Mouse (Mus musculus) lung, postnatal 25 days (tissue): ENCODE measurements around the gene Ldlrad3.

ENCODE experiments used
- DNase-seq: peaks from one replicate; pipeline ENCODE4 v3.0.0; 2022; ENCODE audit warnings: low spot score

The Ldlrad3 gene

DNA sequence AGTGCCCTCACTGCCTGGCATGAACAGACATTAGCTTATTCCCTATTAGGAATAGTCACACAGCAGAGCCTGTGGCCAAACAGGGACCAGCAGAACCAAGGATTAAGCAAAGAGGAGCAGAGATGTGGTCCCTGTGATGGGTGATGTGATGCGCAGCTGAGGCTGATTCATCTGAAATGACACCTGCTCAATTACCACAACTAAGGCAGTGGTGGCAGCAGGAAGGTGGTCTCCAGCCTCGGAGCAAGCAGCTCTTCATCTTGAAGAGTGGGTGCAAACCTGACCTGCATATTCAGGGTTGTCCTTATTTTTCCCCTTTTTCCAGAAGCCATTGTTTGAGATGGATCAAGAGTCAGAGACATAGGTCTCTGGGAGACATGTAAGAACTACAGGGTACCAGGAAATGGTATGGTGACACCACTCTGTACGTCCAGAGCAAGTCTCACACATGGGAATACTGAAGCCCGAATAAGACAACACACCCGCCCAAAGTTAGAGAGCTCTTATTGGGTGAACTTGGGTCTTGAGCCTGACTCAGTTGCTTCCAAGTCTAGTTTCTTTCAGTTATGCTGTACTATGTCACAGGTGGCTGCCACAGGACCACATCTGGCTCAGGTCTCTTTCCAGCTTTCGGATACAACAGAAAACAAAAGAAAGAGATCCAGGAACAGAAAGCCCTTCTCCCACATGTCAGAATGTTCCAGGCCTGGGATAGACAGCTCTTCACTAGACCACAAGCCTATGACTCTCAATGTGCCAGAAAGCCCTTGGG is 112.7 kb downstream of the Ldlrad3 start:
- no peak for DNase-seq

DNA sequence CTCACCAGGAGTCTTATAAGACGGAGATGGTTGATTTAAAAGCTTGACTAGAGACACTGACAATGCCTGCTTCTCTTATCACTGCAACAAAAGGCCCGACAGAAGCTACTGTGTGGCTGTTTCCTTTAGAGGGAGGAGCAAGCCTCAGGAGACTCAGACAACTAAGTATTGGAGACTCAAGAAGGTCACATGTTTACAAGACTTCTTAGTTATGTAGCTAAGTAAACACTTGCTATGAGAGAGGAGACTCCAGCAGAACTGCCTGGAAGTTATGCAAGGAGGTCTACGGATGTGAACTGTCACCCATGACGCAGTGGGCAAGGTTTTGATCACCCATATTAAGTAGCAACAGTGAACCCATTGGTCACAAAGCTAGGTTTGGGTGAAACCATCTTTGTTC is 113.3 kb downstream of the Ldlrad3 start:
- peak; percentile 66 for DNase-seq

DNA sequence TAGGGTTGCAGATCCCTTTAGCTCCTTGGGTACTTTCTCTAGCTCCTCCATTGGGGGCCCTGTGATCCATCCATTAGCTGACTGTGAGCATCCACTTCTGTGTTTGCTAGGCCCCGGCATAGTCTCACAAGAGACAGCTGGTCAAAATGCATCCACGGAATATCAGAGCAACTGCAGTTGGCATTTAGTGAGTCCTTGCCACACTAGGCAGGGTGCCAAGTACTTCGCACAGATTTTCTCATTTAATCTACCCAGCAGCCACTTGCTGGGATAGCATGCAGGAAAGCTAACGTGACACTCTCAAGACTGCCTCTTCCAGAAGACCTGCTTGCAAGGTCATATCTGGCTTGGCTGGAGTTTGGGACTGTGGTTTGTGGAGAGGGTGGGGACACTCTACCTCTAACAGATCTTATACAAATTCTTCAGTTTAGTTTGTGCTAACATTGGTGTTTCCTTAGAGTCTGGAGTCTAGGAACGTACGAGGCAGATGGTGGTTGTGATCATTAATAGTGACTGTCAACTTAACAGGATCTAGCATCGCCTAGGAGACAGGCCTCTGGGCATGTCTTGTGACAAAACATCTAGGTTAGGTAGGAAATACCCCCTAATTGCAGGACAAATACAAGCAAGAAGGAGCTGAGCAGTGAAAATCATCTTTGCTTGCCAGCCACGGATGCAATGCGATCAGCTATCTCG is 115.0 kb downstream of the Ldlrad3 start:
- DNase-seq: no peak

DNA sequence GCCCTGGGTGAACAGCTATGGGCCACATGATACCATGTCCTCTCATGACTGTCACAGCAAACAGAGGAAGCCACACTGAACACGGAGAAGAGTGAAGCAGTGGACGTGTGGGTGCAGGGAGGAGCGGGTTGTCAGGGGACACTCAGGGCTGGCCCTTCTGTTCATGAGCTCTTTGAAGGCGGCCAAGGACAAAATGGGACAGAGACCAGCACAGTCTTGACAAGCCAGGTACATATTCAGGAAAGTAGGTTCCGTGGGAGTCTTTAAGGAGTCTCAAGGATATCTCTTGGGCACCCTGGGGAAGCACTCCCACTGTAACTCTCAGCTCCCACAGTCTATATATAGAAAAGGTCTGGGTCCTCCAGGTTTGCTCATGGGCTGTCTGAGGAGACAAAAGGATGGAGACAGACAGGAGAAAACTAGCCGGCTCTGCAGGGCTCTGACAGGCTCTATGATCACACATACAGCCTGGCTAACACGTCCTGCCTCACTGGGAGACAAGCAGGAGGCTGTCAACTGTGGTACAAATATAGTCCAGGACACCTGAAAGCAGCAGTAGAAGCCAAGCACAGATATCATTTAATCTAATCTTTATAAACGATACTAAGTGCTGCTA is 121.3 kb downstream of the Ldlrad3 start:
- no peak for DNase-seq

DNA sequence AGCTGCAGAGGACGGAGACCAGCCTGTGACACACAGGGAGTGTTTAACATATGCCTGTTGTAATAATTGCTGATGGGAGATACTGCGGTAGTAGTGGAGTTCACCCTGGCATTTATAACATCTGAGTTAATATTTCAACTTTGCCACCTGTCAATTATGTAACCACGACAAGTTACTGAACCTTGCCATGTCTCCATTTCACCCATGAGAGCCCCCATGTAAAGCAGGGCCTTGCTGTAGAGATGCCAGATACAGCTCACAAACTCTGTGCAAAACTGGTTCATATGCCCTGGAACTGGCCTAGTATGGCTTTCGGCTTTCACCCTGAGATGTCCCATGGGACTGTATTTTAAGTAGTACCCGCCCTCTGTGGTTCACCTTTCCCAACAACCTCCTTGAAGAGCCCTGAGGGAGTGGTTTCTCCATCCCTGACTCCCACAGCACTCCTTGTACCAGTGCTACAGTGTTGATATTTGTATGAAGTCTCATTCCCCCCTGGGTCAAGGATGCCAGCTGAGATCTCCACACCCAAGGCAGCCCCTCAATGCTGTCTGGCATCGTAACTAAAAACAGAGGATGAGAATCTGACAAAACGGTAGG is 122.2 kb downstream of the Ldlrad3 start:
- DNase-seq: no peak

DNA sequence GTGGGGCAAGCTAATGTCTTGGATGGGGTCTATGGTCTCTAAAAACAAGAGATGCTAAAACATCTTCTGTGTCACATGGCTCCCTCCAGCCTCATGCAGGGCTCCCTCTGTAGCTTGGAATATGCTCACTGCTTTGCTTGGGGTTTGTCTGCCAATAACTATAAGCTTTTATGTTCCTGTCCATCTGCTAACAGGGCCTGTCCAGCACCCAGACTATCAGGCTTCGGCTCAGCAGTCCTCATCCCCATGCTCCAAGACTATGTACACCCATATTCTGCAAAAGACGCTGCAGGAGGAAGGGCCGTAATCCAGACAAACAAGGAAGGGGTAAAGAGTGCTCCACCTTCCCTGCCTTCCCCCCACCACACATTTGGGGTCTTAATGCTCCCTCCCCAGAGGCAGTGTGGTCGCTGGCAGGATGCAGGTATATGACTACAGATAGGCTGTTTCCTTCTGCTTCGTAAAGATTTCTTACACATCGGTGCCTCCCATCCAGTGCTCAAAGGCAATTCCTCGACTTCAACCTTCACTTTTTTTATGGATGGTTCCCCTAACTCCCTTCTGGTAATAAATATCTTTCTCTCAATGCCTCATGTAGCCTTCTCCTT is 123.2 kb downstream of the Ldlrad3 start:
- no peak for DNase-seq

DNA sequence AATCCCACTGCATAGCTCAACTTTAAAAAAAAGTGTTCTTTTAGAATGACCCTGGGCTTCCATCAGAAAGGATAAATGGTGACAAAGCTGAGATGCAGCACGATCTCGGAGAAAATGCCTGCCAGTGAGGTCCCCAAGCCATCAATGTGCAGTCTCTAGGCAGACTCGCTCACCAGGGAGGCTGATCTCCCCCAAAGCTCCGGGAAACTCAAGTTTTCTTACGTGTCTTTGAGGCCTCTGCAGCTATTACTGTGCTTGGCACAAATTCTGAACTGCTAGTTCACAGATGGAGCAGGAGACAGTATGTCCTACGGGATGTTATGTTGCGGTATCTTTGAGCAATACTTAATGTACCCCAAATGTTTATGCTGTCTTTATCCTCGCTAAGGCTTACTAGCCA is 124.3 kb downstream of the Ldlrad3 start:
- DNase-seq: no peak

DNA sequence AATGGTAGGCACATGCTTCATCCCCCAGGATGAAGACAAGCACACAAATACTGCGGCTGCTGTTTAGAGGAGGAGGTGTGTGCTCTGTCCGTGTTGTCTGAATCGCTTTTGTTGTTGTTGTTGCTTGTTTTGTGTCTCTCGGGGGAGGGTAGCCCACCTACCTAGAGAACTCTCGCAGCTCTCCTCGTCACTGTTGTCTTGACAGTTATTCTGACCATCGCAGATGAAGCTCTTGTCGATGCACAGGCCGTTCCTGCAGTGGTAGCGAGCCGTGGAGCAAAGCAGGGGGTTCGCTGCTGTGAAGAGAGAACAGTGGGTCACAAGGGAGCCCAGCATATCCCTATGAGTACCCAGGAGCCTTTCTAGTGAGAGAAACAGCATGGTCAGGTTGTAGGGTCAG is 128.4 kb downstream of the Ldlrad3 start:
- no peak for DNase-seq

DNA sequence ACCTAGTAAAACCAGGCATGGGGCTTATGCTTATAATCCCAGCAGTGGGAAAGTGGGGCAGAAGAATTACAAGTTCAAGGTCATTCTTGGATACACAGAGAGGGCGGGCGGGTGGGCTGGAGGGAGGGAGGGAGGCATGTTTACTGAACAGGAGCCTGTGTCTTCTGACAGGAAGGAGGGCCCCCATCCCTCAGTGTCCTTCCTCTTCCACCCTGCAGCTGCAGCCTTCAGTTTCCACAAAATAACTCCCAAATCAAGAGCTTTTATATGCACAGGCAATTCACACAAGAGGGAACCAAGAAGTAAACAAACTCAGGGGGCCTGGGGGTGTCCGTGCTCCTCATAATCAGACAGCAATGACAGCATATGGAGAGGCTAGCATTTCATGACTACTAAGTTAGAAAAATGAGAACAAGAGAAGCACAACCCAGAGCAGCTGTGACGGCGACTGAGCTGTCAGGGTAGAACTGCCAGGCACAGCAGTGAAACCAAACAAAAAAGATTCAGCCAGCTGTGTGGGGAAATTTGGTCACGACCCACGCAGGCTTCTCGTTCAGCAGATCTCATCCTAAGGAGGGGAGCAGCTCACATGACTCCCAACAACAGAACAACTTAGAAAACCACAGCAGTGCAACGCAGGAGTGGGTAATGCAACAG is 129.0 kb downstream of the Ldlrad3 start:
- no peak for DNase-seq

DNA sequence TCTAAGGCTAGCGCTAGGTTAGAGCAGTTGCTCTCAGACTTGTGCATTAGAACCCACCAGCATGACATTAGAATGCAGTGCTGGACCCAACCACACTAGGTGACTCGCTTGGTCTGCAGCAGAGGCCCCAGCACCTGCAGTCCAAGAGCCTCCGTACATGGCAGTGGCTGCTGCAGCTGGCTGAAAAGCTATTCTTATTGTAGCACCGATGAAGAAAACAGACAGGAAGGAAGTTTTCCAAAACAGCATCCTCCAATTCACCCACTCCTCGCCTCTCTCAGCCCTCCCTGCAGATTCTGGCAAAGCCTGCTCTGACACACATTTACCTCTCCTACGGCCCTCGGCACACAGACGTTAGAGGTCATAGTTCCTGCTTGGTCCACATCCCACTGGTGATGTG is 130.0 kb downstream of the Ldlrad3 start:
- DNase-seq: no peak

DNA sequence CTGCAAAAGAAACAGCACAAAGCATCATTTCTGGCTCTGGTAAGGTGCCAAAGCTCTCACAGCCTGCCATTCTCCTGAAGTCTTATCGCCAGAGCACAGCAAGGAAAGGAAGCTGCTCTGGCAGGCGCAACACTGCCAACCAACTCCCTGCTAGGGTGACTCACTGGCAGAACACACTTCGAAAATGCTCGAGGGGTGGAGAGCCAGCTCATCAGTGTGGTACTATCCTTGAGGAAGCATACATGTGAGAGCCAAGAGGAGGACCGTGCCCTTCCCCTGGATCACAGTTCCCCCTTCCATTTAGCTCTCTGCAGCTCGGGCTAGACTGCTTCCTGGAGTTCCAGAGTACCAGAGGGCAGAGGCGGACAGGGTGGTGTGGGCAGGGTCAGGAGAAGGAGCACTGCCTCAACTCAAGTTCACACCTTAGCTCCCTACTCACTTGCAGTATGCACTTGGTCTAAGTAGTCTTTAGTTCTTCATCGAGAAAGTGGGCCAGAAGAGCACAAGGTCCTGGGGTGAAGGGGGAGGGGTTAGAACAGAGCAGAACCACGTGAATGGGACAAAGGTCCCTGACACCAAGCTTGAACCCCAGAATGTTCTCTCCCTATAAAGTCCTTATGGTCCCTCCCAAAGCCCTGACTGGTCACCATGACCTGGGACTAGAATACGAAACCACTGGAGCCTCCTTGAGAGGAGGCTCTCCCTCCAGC is 133.1 kb downstream of the Ldlrad3 start:
- DNase-seq: peak; percentile 35

DNA sequence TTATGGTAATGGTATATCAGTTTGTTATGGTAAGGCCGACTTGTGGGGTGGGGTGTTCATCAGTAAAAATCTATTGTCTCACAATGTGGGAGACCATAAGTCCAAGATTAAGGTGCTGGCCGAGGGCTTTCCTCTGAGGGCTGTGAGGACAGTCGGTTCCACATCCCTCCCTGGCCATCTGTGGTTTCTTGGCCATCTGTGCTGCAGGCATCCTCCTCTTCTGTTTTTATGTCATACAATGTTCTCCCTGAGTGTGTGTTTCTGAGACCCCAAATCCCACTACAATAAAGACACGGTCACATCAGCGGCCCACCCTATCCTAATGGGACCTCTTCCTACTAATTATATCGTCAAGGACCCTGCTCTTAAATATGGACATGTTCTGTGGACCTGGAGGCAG is 133.8 kb downstream of the Ldlrad3 start:
- no peak for DNase-seq

DNA sequence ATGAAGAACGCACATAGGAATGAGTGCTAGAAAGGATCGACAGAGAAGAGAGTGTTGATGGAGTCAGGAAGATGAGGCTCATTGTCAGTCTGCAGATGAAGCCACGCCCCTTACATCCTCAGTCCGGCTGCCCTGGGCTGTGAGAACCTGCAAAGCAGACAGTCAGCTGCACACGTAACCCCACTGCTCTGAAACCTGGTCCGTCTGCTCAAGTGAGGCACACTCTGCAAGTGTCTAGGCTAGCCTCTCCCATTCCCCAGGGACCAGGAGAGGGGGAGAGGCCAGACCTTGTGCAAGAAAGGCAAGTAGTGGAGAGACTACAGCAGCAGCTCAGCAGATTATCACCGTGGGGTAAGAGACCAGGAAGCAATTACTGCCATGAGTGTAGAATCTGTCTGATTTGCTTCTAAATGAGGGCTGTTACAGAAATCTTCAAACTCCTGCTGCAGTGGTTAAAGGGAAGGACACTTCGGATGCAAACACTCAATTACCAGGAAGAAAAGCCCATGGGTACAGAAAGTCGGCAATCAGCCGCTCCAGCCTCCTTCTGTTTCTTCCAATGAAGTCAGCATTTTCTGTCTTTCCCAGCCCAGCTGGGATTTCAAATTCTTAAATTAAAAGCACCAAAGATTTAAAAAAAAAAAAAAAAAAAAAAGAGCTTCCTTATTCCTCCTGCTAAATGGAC is 136.2 kb downstream of the Ldlrad3 start:
- no peak for DNase-seq

DNA sequence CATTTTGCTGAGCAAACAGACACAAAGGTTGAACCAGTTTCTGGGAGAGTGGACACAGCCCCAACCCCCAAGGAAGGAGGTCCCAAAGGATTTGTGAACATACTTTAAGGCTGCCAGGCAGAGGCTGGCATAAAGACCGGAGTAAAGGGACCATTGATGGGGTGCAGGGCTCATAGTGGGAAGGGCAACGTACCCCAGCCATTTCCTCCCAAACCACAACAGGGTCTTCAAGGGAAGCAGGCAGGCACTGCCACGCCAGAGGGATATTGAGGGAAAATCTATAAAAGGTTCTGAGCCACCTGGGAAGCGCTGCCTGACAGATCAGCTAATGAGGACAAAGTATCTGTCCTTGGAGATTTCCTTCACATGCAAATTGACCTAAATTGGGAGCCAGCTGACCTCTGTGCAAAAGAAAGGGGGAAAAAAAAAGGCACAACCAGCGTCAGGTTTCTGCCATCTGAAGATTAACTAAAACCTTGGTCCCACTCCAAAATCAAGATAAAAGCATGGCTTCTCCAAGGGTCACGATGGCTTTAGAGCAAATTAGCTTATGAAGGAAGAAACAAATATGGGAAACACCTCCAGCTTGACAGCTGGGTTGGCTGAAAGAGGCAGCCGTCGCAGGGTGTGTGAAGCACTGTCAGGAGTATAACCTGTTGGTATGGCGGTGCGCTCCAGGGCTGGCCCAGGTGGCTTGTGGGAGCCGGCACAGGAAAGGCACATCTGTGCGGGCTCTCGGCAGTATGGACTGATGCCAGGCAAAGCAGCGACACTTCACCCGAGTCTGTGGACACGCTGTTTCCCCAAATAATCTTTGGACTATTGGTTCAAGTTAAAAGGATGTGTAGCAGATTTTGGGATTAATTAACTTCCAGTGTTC is 137.6 kb downstream of the Ldlrad3 start:
- DNase-seq: no peak

DNA sequence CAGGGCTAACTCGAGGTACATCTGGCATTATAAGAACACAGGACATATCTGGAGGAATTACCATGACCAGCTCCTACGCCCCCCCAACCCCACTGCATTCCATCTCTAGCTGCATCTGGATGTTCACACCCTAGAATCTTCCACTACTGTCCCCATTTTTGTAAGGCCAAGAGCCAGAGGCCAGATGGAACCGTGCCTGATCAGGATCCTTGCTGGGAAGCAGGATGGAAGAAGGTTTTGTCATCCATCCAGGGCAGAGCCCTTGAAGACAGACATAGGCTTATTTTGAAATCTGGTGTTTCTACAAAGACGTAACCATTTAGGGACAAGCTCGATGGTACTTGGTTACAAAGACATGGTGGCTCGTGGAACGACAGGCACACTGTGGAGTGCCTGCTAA is 139.7 kb downstream of the Ldlrad3 start:
- DNase-seq: no peak

DNA sequence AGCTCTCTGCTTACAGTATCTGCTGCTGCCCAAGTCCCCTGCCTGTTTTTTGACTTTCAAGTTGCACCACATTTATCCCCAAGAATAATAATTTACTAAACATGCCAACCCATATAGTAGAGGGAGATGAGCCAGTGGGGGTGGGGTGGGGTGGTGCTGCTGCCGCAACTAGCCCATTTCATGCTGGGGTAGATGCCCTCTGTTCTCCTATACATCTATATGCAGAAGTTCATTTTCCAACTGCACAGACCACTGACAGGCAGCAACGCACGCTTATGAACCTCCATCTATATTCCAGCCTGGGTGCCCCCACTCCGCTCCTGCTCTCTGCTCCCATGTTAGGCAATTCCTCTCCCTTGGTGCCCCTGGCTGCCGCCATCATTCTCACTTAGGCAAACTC is 145.7 kb downstream of the Ldlrad3 start:
- DNase-seq: no peak

DNA sequence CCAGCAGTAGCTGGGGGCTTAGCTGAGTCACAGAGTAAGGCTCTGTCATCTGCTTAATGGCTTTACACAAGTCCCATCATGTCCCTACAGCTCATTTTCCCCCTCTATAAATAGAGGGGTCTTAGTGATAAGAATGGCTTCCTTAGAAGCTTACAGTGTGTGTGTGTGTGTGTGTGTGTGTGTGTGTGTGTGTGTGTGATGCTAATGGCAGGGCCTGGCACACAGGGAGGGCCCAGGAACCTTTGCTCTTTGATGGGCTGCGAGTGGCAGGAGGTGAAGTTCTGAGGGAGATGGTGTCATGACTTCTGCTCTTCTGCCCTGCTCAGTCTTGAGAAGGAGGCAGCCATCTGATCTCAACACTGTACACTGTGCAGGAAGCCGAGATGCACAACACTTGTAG is 146.2 kb downstream of the Ldlrad3 start:
- DNase-seq: no peak

DNA sequence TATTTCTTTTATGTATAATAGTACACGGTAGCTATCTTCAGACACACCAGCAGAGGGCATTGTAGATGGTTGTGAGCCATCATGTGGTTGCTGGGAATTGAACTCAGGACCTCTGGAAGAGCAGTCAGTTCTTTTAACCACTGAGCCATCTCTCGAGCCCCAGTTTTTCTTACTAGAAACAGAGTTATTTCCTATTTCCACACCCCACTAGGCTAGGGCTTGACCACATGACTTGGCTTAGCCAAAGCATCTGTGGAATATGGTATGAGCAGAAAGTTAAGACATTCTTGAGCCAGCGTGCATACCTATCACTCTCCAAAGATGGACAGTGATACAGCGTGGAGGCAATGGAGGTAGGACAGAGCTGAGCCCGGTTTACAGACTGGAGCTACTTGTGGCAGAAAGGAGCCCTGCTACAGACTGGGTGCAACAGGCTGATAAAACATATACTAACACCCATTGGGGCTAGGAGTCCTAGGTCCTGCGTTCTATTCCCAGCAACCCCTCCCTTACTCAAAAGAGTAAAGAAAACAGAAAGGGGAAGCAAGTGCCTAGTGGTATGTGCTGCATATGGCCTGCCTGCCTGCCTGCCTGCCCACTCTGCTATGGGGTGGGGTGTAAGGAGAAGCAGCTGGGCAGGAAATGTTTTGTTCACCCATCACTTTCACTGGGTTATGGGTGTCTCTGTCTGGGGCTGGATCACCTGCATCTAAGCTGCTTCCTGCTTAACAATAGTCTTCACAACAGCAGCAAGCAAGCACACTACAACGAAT is 147.1 kb downstream of the Ldlrad3 start:
- DNase-seq: peak; percentile 34
